Mouse (Mus musculus): ENCODE data around the gene Stk10. TPM values are rescaled to one million over a fixed set of nuclear protein-coding genes. Genes with fewer than 3 reads are reported as not detected.

Stk10 gene
- polyA plus RNA-seq, 1 experiment from 2014 or later, result 2.4 TPM

GRCm38 (mm10) chr11:32561465-32562355 lies 28.6 kb downstream of the Stk10 start:
- Histone ChIP-seq H3K9ac (ENCODE audit: low read depth, low read length) (no peak overlapping the region), H3K4me3 (ENCODE audit: low read length) (no peak overlapping the region), H3K9me3 (ENCODE audit: control insufficient read depth, low read length) (no peaks in the 10 kb centered on the region), H3K4me2 (ENCODE audit: low read length) (no peak overlapping the region), H3K4me1 (ENCODE audit: control insufficient read depth, insufficient read depth, low read depth, low read length) (no peaks in the 10 kb centered on the region), H3K27ac (ENCODE audit: low read depth, low read length) (no peak overlapping the region), H3K27me3 (replicated peaks; ENCODE audit: control insufficient read depth, insufficient read depth, low read length) (no peaks in the 10 kb centered on the region), H3K36me3 (ENCODE audit: control insufficient read depth, insufficient read depth, low read length) (no peaks in the 10 kb centered on the region)
- ATAC-seq, result no peak
- 75% methylated on average over 10 of the region's 10 CpGs for WGBS

- Histone ChIP-seq H3K27me3 (replicated peaks; ENCODE audit: control insufficient read depth, insufficient read depth, low read length) (no peaks in the 10 kb centered on the region), H3K4me1 (ENCODE audit: control insufficient read depth, insufficient read depth, low read depth, low read length) (peaks cover 6% of the 10 kb centered on the region; the same call in 1 of the 2 replicates), H3K4me3 (ENCODE audit: low read length) (no peak overlapping the region), H3K4me2 (ENCODE audit: low read length) (no peak overlapping the region), H3K27ac (ENCODE audit: low read depth, low read length) (no peak overlapping the region), H3K36me3 (ENCODE audit: control insufficient read depth, insufficient read depth, low read length) (no peaks in the 10 kb centered on the region), H3K9me3 (ENCODE audit: control insufficient read depth, low read length) (no peaks in the 10 kb centered on the region), H3K9ac (ENCODE audit: low read depth, low read length) (no peak overlapping the region)
- WGBS, result 73% methylated on average over 5 of the region's 5 CpGs
- no peak for ATAC-seq
Measured at GRCm38 (mm10) chr11:32562706-32563105, 29.6 kb downstream of the Stk10 start.

- Histone ChIP-seq H3K9ac (ENCODE audit: low read depth, low read length) (no peak overlapping the region), H3K4me3 (ENCODE audit: low read length) (no peak overlapping the region), H3K4me1 (ENCODE audit: control insufficient read depth, insufficient read depth, low read depth, low read length) (peaks cover 6% of the 10 kb centered on the region; the same call in 1 of the 2 replicates), H3K36me3 (ENCODE audit: control insufficient read depth, insufficient read depth, low read length) (no peaks in the 10 kb centered on the region), H3K27me3 (replicated peaks; ENCODE audit: control insufficient read depth, insufficient read depth, low read length) (no peaks in the 10 kb centered on the region), H3K27ac (ENCODE audit: low read depth, low read length) (no peak overlapping the region), H3K9me3 (ENCODE audit: control insufficient read depth, low read length) (no peaks in the 10 kb centered on the region), H3K4me2 (ENCODE audit: low read length) (no peak overlapping the region)
- WGBS, result 39% methylated on average over 3 of the region's 3 CpGs
- no peak for ATAC-seq
Measured at GRCm38 (mm10) chr11:32563660-32564059, 30.6 kb downstream of the Stk10 start.

GRCm38 (mm10) chr11:32564629-32565028 lies 31.5 kb downstream of the Stk10 start:
- ATAC-seq, result no peak
- no peak overlapping the region for H3K9ac ChIP-seq (ENCODE audit: low read depth, low read length)
- no peak overlapping the region for H3K4me2 ChIP-seq (ENCODE audit: low read length)
- H3K4me3 ChIP-seq (ENCODE audit: low read length), result no peak overlapping the region
- H3K36me3 ChIP-seq (ENCODE audit: control insufficient read depth, insufficient read depth, low read length), result no peaks in the 10 kb centered on the region
- 78% methylated on average over 4 of the region's 4 CpGs for WGBS
- H3K27ac ChIP-seq (ENCODE audit: low read depth, low read length), result no peak overlapping the region
- peaks cover 6% of the 10 kb centered on the region; the same call in 1 of the 2 replicates for H3K4me1 ChIP-seq (ENCODE audit: control insufficient read depth, insufficient read depth, low read depth, low read length)
- H3K9me3 ChIP-seq (ENCODE audit: control insufficient read depth, low read length), result no peaks in the 10 kb centered on the region
- no peaks in the 10 kb centered on the region for H3K27me3 ChIP-seq (replicated peaks; ENCODE audit: control insufficient read depth, insufficient read depth, low read length)

DNA sequence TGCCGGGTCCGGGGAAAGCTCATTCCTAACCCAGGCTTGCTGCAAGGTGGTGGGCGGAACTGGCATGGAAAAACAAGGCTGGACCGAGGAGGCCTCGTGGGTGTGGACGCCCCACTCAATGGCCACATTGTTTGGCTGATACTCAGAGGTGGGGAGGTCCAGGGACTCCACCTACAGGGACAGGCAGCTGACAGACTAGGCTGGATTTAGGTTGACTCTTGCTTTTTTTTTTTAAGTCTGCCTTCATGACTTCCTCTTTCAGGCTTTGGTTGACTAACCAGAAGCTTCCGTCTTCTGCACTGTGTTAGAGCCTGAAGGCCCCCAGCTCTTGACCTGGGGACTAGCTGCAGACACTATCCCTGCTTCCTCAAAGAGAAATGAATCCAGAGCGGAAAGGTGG lies 32.0 kb downstream of the Stk10 start:
- WGBS, result 53% methylated on average over 8 of the region's 8 CpGs
- H3K9me3 ChIP-seq (ENCODE audit: control insufficient read depth, low read length), result no peaks in the 10 kb centered on the region
- no peak overlapping the region for H3K4me3 ChIP-seq (ENCODE audit: low read length)
- no peak overlapping the region for H3K27ac ChIP-seq (ENCODE audit: low read depth, low read length)
- no peak overlapping the region for H3K9ac ChIP-seq (ENCODE audit: low read depth, low read length)
- no peaks in the 10 kb centered on the region for H3K27me3 ChIP-seq (replicated peaks; ENCODE audit: control insufficient read depth, insufficient read depth, low read length)
- no peaks in the 10 kb centered on the region for H3K36me3 ChIP-seq (ENCODE audit: control insufficient read depth, insufficient read depth, low read length)
- no peak for ATAC-seq
- peaks cover 6% of the 10 kb centered on the region; the same call in 1 of the 2 replicates for H3K4me1 ChIP-seq (ENCODE audit: control insufficient read depth, insufficient read depth, low read depth, low read length)
- no peak overlapping the region for H3K4me2 ChIP-seq (ENCODE audit: low read length)

- ATAC-seq, result no peak
Measured at GRCm38 (mm10) chr11:32566184-32566583, 33.1 kb downstream of the Stk10 start.

DNA sequence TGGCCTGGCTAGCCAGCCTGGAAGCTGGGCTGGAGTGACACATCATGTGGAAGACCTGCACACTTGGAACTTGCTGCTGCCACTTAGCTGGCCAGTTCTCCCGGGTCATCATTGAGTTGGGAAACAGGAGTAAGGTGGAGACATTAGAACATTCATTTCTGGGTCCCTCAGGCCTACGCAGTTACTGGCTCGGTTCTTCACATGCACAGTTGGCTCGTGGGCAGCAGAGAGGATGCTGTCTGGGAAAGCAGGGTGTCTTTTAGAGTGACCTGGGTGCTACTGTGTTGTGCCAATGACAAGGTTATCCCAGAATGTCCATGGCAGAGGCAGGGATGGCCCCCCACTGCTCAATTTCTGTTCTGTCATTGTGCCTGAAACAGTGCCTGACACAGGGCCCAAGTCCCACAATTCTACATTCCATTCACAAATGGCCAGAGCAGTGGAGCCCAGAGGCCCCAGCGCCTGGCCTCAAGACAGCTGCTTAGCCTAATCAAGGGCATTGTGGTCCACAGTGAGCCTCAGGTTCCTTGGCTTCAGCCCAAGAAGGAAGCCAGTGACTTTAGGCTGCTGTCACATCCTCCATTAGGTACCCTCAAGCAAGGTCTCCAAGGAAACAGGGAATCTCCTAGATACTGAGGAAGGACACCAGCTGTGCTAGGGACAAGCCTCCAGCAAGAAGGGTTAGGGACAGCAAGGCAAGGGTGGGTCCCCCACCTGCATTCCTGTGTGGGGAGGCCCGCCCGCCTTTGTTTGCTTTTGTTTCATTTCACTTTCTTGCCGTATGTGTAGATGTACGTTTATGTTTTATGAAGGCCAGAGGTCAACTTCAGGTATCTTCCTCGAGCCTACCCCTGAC lies 34.1 kb downstream of the Stk10 start:
- Histone ChIP-seq H3K4me1 (ENCODE audit: control insufficient read depth, insufficient read depth, low read depth, low read length) (peaks cover 6% of the 10 kb centered on the region; the same call in 1 of the 2 replicates), H3K27me3 (replicated peaks; ENCODE audit: control insufficient read depth, insufficient read depth, low read length) (no peaks in the 10 kb centered on the region), H3K9ac (ENCODE audit: low read depth, low read length) (no peak overlapping the region), H3K9me3 (ENCODE audit: control insufficient read depth, low read length) (no peaks in the 10 kb centered on the region), H3K4me2 (ENCODE audit: low read length) (no peak overlapping the region), H3K36me3 (ENCODE audit: control insufficient read depth, insufficient read depth, low read length) (no peaks in the 10 kb centered on the region), H3K4me3 (ENCODE audit: low read length) (no peak overlapping the region), H3K27ac (ENCODE audit: low read depth, low read length) (no peak overlapping the region)
- 68% methylated on average over 10 of the region's 10 CpGs for WGBS
- ATAC-seq, result peak; percentile 25; the same call in 1 of the 2 replicates

More at GRCm38 (mm10) chr11:32566184-32566583, 33.1 kb downstream of the Stk10 start:
- H3K4me3 ChIP-seq (ENCODE audit: low read length), result no peak overlapping the region
- H3K9me3 ChIP-seq (ENCODE audit: control insufficient read depth, low read length), result no peaks in the 10 kb centered on the region
- no peak overlapping the region for H3K4me2 ChIP-seq (ENCODE audit: low read length)
- H3K36me3 ChIP-seq (ENCODE audit: control insufficient read depth, insufficient read depth, low read length), result no peaks in the 10 kb centered on the region
- no peak overlapping the region for H3K9ac ChIP-seq (ENCODE audit: low read depth, low read length)
- H3K27ac ChIP-seq (ENCODE audit: low read depth, low read length), result no peak overlapping the region
- 91% methylated on average over 6 of the region's 6 CpGs for WGBS
- peaks cover 6% of the 10 kb centered on the region; the same call in 1 of the 2 replicates for H3K4me1 ChIP-seq (ENCODE audit: control insufficient read depth, insufficient read depth, low read depth, low read length)
- no peaks in the 10 kb centered on the region for H3K27me3 ChIP-seq (replicated peaks; ENCODE audit: control insufficient read depth, insufficient read depth, low read length)

- no peak overlapping the region for H3K9ac ChIP-seq (ENCODE audit: low read depth, low read length)
- no peak overlapping the region for H3K4me2 ChIP-seq (ENCODE audit: low read length)
- H3K4me1 ChIP-seq (ENCODE audit: control insufficient read depth, insufficient read depth, low read depth, low read length), result peaks cover 6% of the 10 kb centered on the region; the same call in 1 of the 2 replicates
- WGBS, result 92% methylated on average over 7 of the region's 7 CpGs
- H3K27ac ChIP-seq (ENCODE audit: low read depth, low read length), result no peak overlapping the region
- no peaks in the 10 kb centered on the region for H3K36me3 ChIP-seq (ENCODE audit: control insufficient read depth, insufficient read depth, low read length)
- no peak overlapping the region for H3K4me3 ChIP-seq (ENCODE audit: low read length)
- H3K9me3 ChIP-seq (ENCODE audit: control insufficient read depth, low read length), result no peaks in the 10 kb centered on the region
- no peaks in the 10 kb centered on the region for H3K27me3 ChIP-seq (replicated peaks; ENCODE audit: control insufficient read depth, insufficient read depth, low read length)
- no peak for ATAC-seq
Measured at GRCm38 (mm10) chr11:32568060-32568459, 35.0 kb downstream of the Stk10 start.
